Mouse (Mus musculus) T-helper 2 cell (primary cell): ENCODE results near the gene Lcp2.

Experiments
- in situ Hi-C: fragments of 300-600 bp; cut with MboI, MseI; formaldehyde crosslinking; loops from one replicate; pipeline ENCODE4 v1.15.1; 2025; ENCODE audit warnings: high pct_unique_total_duplicates

Lcp2 gene

DNA sequence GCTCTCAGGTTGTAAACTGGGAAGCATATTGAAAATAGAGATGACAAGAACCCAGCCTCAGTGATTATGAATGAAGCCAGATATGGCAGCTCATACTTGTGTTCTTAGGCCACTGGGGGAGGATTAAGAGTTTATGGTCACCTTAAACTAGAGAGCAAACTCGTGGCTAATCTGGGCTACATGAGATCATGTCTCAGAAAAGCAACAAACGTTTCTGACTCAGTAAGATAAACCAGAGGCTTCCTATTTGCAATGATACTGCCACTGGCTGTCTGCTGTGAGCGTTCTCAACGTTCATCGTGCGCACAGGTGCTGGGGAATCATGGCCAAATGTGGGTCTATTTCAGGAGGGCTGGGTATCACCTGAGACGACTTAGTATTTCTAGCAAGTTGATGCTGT lies 37.1 kb downstream of the Lcp2 start:
- in situ Hi-C loops: no loop called here

DNA sequence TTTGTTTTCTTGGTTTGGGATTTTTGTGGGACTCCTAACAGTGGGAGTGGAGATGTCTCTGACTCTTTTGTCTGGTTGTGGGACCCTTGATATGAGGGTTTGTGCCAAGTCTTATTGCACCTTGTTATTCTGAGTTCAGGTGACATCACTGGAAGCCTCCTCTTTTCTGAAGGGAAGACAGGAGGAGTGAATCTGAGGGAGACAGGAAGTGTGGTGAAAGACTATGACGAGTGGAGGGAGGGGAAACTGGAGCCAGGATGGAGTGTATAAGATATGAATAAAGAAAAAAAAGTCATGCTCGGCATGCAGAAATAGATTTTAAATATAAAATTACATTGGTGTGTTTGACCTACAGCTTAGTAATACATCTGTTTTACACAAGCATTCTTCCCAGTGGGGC lies 37.9 kb downstream of the Lcp2 start:
- in situ Hi-C loops: no loop called here

DNA sequence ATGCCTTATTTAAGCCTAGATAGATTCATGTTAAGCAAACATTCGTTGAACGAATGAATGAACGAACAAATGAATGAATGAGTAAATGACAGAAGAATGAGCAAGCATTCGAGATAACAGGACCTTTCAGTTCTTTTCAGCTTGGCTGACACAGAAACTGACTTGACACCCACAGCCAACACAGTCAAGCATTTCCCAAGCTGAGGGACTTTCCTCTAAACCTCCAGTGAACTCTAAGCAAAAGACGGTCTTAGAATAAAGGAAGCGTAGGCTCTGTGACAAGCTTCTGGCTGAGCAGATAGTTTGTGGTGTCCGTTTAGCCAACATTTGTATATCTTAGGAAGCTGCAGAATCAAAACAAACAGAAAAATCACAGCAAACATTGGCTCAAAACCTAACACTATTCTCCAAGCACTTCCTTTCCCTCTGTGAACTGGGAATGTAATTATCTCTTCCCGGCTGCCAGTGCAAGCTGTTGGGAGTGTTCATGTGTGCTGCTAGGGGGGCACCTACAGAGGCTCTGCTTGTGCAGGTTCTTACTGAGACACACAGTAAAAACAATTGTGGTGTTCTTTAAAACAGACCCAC lies 39.5 kb downstream of the Lcp2 start:
- in situ Hi-C loops: no loop called here

DNA sequence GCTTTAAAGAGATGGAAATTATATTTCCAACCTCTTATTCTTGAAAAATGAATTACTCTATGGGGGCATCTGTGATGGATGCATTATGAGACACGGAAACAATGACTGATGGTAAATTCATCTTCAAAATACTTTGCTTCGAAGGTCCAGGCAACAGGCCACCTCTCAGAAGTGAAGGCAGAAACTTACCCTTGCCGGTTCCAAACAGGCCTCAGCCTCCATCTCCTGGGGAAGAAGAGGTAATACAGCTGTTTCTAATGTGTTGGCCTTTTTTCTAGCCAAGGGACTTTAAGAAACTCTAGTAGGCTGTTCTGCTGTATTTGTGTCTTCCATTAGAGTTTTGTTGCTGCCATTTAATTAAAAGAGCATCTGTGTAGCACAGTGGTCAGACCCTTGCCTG lies 40.3 kb downstream of the Lcp2 start:
- in situ Hi-C loops: no loop called here

DNA sequence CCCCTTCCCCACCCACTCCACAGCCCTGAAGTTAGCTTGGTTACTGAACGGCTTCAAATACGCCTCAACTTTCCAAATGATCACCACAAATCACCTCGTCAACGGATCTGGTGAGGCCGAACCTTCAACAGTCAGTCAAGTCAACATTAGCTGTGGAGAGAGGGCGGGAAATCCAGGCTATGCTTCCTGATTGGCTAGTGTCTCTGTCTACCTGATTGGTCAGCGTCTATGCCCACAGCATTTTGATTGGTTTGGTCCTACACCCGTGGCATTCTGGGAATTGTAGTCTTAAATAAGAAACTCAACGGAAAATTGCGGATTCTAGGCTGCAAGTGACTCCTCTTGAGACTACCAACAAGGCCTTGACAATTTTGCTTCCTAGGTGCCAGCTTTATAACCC lies 51.7 kb downstream of the Lcp2 start, which contains the start of gene 4930469K13Rik:
Gene 4930469K13Rik (minus strand): TSS at position 133 of the 400 bp plus-strand sequence.
- in situ Hi-C loops: no loop called here

DNA sequence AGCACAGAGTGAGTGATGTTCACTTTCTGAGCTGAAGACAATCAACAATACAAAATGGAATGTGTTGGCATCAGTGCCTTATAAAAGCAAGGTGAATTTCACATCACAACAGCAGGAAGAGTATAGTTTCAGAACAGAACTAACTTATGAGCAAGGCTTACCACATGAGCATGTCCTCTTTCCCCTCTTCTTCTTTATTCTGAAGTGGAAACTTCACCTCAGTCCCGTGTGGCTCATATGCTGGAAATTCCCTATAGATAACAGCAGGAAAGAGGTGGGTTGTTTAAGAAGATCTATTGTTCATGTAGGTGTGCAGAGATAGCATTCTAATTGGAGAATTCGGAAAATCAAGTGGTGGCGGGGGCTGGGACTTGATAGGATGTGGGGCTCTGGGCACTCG lies 55.1 kb downstream of the Lcp2 start:
- in situ Hi-C loops: loop anchor here (25.0 kb wide), 1 partner anchor 685 kb away; the partner anchor contains the start of gene Dock2

DNA sequence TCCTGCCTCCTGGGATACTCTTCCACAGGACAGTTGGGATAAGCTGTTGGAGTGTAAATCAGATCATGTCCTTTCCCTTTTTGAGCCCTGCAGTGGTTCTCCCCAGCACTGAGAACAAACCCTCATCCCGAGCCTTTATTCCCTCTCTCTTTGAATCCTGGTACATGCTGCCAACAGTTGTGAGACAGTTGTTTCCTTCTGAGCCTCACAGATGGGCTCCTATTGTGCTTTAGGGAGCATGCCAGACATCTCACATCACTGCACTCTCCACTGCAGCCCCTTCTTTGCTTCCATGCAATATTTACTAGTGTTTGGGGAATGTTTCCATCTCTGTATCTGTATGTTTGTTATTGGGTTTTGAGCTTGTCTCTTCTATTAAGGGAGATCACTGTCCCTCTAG lies 58.2 kb downstream of the Lcp2 start:
- in situ Hi-C loops: loop anchor here (25.0 kb wide), 1 partner anchor 682 kb away; the partner anchor contains the start of gene Dock2

DNA sequence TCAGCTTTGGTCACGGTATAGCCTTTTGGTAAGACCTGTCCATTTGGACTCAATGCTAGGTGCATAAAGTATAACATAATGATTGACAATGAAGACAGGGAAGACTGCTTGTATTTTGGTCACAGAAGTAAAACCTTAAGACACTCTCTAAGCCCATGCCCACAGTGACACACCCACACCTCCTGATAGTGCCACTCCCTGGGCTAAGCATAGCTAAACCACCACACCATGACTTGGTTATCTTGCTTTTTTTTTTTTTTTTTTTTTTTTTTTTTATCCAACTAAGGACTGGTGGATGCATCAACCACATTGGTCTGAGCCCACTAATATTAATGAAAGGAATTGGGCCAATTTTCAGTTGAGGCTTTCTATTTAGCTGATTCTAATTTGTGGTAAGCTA lies 62.5 kb downstream of the Lcp2 start:
- in situ Hi-C loops: loop anchor here (25.0 kb wide), 1 partner anchor 678 kb away; the partner anchor contains the start of gene Dock2

DNA sequence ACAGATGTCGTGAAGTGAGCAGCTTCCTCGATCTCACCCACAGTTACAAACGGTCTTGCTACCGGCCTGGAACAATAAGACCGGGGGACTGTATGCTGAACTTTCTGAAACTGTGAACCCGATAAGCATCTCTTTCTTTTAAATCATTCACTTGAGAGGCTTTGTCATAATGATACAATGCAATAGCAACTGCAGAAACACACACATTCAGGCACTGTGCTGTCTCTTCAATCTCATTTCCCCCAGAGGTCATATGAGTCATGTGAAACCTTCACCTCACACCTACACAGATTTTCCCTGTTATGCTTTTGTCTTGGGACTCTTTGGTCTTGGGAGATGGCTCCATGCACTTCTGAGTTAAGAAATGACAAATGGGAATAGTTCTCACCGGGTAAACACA lies 65.2 kb downstream of the Lcp2 start:
- in situ Hi-C loops: loop anchor here (25.0 kb wide), 1 partner anchor 675 kb away; the partner anchor contains the start of gene Dock2

DNA sequence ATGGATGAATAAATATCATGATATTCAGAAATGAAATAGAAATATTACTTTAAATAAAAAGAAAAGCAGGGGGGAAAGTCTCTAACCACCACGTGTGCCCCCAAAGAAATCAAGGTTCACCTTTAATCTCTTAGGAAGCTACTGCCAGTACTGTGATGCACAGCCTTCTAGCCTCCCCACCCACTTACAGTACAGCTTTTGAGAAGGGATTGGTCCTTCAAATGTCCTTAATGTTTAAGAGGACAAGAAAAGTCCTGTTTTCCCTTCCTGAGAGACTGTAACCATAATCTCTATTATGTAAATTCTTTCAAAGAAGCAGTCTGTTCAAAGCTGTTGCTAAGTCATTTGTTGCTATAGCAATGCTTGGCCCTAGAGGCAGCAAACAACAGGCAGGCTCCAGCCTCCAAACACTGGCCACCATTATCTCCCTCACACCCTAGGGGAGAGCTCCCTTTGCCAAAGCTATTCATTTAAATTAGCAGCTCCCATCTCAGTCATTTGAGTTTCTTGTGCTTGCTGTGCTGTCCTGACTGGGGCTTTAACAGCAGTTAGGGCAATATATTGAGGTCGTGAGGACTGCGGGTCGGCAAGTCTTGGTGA lies 66.2 kb downstream of the Lcp2 start:
- in situ Hi-C loops: loop anchor here (25.0 kb wide), 1 partner anchor 674 kb away; the partner anchor contains the start of gene Dock2

DNA sequence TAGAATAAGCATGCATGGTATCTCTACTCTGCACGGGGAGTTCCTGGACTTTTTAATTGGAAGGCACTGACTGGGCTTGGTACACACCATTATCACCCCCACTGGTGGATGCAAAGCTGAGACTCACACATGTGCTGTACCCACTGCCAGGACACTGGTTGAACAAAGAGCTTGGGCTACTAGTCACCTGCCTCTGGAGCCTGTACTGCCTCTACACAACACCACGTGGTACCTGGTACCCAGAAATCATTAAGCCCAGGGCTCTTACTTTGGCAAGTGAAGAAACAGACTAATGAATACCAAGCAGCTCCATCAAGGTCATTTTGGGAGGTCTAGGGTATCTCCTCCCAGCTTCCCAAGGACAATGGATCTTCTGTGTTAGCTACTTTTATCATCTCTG lies 67.0 kb downstream of the Lcp2 start:
- in situ Hi-C loops: loop anchor here (25.0 kb wide), 1 partner anchor 674 kb away; the partner anchor contains the start of gene Dock2

DNA sequence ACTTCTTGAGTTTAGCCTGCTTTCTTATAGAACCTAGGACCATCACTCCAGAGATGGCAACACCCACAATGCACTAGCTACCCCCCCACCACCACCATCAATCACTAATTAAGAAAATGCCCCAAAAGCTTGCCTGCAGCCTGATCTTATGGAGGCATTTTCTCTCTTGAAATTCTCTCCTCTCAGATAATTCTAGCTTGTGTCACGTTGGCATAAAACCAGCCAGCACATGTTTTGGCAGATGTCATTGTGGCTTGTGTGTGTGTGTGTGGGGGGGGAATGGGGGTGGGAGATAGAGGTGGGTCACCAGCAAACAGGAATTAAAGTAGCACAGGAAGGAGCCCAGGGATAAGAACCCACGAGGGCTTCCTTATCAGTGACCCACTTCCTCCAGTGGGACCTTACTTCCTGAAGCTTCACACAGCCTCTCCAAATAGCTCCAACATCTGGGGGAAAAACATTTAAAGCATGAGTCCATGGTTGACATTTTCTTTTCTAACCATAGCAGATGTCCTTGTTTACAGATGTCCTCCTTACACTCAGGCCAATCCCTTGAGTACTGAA lies 69.9 kb downstream of the Lcp2 start:
- in situ Hi-C loops: loop anchor here (25.0 kb wide), 1 partner anchor 671 kb away; the partner anchor contains the start of gene Dock2

DNA sequence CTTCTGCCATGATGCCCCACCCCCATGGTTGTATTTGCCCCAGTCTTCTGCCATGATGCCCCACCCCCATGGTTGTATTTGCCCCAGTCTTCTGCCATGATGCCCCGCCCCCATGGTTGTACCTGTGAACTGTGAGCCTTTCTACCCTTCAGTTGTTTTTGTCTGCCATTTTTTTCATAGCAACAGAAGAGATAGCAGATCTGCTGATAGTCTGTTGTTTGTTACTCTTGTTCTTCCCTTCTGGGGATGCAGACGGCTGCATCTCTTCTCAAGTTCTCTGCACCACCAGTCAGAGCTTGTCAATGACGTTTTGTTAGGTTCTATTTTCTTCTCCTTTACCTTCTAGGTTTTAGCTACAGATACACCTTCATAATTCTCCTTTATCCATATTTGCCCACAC lies 70.9 kb downstream of the Lcp2 start:
- in situ Hi-C loops: loop anchor here (25.0 kb wide), 1 partner anchor 670 kb away; the partner anchor contains the start of gene Dock2

DNA sequence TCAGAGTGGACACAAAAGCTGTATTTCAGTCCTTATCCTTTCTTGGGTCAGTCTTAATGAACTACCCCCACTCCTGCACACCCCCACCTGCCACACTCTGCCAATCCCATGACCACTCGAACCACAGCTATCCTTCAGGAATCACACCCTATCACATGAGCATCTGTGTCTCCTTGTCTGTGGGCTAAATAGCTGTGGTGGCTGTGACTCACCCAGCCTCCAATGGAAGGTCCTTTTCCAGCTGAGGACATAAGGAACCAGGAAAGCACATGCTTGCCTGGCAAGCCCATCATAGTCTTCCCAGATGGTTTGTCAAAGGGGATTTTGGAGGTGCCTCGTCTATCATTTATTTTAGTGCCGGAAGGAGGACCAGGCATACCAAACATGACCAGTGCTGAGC lies 71.6 kb downstream of the Lcp2 start:
- in situ Hi-C loops: loop anchor here (25.0 kb wide), 1 partner anchor 669 kb away; the partner anchor contains the start of gene Dock2

DNA sequence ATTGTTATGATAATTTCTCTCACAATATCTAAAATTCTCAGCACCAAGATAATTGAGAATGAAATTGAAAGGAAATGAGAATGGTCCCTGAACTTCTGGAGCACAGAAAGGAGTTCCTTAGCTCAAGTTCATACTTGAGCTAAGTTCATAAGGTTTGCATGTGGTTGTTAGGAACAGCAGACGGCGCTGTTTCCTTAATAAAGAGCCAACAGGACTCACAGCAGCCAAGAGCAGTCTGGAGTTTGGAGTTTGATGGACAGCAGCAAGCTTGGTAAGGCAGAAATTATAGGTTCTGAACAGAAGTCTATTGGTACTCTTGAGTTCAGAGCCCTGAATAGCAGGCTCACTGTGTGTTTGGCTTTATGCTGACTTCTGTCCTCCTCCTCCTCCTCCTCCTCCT lies 76.4 kb downstream of the Lcp2 start:
- in situ Hi-C loops: loop anchor here (25.0 kb wide), 1 partner anchor 664 kb away; the partner anchor contains the start of gene Dock2

DNA sequence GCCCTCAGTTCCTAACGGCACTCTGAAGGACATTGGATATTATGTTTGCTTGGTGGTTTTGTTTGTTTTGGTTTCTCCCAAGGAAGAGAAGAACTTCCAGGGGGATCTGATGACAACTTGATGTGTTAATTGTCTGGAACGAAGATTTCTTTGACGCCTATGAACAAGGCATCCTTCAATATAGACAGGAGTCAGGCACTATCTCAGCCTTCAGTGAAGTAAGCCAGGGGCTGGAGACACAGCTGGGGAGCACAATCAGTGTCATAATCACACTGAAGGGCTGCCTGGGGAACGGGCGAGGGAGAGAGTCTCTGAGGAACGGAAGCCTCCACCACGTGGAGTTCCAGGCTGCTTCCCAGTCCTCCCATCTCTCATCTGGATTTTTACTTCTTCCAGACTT lies 78.1 kb downstream of the Lcp2 start:
- in situ Hi-C loops: loop anchor here (5.0 to 25.0 kb wide), 2 partner anchors 87 to 662 kb away; partner anchors contain the start of gene Dock2

DNA sequence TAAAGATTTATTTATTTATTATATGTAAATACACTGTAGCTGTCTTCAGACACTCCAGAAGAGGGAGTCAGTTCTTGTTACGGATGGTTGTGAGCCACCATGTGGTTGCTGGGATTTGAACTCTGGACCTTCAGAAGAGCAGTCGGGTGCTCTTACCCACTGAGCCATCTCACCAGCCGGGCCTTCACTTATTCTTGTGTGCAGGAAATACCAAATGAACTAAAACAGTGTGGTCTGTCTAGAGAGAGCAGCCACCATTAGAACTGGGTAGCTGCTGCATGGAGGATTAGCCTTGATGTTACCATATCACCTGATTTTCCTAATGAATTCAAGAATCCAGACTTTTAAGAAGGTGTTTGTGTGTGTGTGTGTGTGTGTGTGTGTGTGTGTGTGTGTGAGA lies 79.0 kb downstream of the Lcp2 start:
- in situ Hi-C loops: loop anchor here (5.0 kb wide), 1 partner anchor 87 kb away; no protein-coding TSS in a partner anchor

DNA sequence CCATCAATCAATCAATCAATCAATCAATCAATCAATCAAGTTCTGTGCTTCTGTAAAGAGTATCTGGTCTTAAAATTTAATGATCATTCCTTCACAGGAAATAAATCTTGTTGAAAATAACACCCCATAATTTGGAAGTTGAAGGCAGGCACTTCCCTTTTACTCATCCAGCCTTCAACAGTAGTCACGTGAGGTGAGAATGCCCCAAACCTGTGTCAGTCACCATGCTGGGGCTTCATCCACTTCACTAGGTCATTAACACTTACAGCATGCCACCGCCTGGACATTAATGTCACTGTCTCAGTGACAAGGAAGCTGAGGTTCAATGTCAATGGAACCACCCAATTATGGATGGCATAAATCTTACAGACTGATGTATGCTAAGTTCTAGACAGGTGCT lies 81.7 kb downstream of the Lcp2 start:
- in situ Hi-C loops: loop anchor here (5.0 kb wide), 1 partner anchor 84 kb away; no protein-coding TSS in a partner anchor

DNA sequence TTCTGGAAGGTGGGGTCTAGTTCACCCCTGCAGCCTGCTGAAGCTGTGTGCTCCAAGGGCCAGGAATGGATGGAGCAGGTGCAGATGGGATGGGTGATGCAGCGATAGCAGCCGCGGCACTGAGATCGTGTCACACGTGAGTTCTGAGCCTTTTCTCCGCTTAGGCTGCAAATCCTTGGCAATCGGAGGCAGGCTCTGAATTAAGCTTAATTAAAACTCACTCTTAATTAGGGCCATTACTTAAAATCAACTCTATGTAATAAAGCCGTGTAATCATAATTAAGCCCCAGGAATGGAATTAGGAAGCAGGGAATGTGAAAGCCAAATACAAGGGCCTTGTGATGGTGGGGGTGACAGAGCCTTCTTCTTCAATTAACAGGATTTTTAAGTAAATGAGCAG lies 92.6 kb downstream of the Lcp2 start:
- in situ Hi-C loops: no loop called here
